Mouse (Mus musculus) adrenal gland, postnatal 4 days (tissue): Measurements from ENCODE around the gene Fndc3a. TPM values are rescaled to one million over a fixed set of nuclear protein-coding genes. Genes with fewer than 3 reads are reported as not detected.

ENCODE experiments used
- DNase-seq, 2 experiments: peaks; one replicate each; pipeline ENCODE4 v3.0.0; 2021 to 2022; ENCODE audit warnings: low spot score in 2 of 2, mixed read lengths in 2 of 2
- total RNA-seq, 2 experiments: library from RNA; stranded (reverse); gene quantifications; 2 replicates each; pipeline ENCODE4 v1.2.3; 2021

Fndc3a gene
- total RNA-seq, 2 experiments from 2014 or later = 55.7 to 61.7 TPM

GRCm38 (mm10) chr14:72677247-72677646 is 32.6 kb downstream of the Fndc3a start:
- no peak for DNase-seq

- no peak for DNase-seq
Measured at GRCm38 (mm10) chr14:72671911-72672310, 37.9 kb downstream of the Fndc3a start.

- no peak for DNase-seq
Measured at GRCm38 (mm10) chr14:72670987-72671386, 38.8 kb downstream of the Fndc3a start.

- no peak for DNase-seq
Measured at GRCm38 (mm10) chr14:72649268-72649667, 60.5 kb downstream of the Fndc3a start.

GRCm38 (mm10) chr14:72645512-72645911 is 64.3 kb downstream of the Fndc3a start:
- no peak for DNase-seq

GRCm38 (mm10) chr14:72644620-72645019 is 65.2 kb downstream of the Fndc3a start:
- DNase-seq = no peak

- DNase-seq = no peak
Measured at GRCm38 (mm10) chr14:72638507-72638906, 71.3 kb downstream of the Fndc3a start.

GRCm38 (mm10) chr14:72633571-72633970 is 76.2 kb downstream of the Fndc3a start:
- DNase-seq = no peak

- no peak for DNase-seq
Measured at GRCm38 (mm10) chr14:72625411-72625810, 84.4 kb downstream of the Fndc3a start.

GRCm38 (mm10) chr14:72604077-72604476 is 105.7 kb downstream of the Fndc3a start:
- no peak for DNase-seq

- no peak for DNase-seq
Measured at GRCm38 (mm10) chr14:72603194-72603521, 106.6 kb downstream of the Fndc3a start.

GRCm38 (mm10) chr14:72602521-72603193 is 107.1 kb downstream of the Fndc3a start:
- DNase-seq = peak; percentile 61 to 72

- DNase-seq = no peak
Measured at GRCm38 (mm10) chr14:72601381-72602305, 108.2 kb downstream of the Fndc3a start.

- no peak for DNase-seq
Measured at GRCm38 (mm10) chr14:72600375-72600774, 109.4 kb downstream of the Fndc3a start.

GRCm38 (mm10) chr14:72598976-72599740 is 110.6 kb downstream of the Fndc3a start:
- DNase-seq = no peak

- DNase-seq = no peak
Measured at GRCm38 (mm10) chr14:72594191-72594590, 115.6 kb downstream of the Fndc3a start.

GRCm38 (mm10) chr14:72589415-72589814 is 120.4 kb downstream of the Fndc3a start:
- DNase-seq = no peak

GRCm38 (mm10) chr14:72582979-72583378 is 126.8 kb downstream of the Fndc3a start:
- DNase-seq = no peak

- DNase-seq = no peak
Measured at GRCm38 (mm10) chr14:72580991-72581390, 128.8 kb downstream of the Fndc3a start.

- no peak for DNase-seq
Measured at GRCm38 (mm10) chr14:72576283-72576682, 133.5 kb downstream of the Fndc3a start.

GRCm38 (mm10) chr14:72563941-72564340 is 145.9 kb downstream of the Fndc3a start:
- DNase-seq = no peak

GRCm38 (mm10) chr14:72558795-72559194 is 151.0 kb downstream of the Fndc3a start:
- DNase-seq = no peak
